Mouse (Mus musculus): Measurements from ENCODE around the gene Scamp3.

DNA sequence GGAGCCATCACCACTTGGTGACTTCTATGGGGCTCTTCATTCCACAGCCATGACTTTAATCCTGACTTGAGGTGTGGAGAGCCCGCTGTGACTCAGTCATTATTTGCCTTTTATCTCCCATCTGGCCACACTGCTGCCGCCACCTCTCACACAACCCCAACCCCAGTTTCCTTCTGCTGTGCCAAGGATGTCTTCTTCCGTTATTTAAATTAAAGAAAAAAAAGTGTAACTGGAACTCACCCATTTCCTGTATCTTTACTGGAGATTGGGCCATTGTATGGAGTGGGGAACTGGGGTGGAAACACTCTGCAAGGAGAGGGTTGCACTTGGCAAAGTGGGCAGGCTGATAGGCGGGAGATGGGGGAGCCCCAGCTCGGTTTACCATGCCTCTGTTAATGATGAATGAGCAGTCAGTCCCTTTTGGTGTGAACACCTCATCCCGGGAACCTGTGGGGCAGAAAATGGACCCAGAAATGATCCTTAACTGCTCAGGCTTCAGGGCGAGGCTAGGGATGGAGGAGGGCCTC, 5.3 kb downstream of the Scamp3 start:
- no peak for TF ChIP-seq MYOD1 (IDR thresholded peaks at IDR 0.05; ENCODE audit: control insufficient read depth, insufficient read length, low read depth)
- no peak for TF ChIP-seq CTCF (IDR thresholded peaks at IDR 0.05; ENCODE audit: control insufficient read depth, insufficient read depth, insufficient read length)
